8 mouse cellular contexts compared by ENCODE assay signal in the genomic region with DNA sequence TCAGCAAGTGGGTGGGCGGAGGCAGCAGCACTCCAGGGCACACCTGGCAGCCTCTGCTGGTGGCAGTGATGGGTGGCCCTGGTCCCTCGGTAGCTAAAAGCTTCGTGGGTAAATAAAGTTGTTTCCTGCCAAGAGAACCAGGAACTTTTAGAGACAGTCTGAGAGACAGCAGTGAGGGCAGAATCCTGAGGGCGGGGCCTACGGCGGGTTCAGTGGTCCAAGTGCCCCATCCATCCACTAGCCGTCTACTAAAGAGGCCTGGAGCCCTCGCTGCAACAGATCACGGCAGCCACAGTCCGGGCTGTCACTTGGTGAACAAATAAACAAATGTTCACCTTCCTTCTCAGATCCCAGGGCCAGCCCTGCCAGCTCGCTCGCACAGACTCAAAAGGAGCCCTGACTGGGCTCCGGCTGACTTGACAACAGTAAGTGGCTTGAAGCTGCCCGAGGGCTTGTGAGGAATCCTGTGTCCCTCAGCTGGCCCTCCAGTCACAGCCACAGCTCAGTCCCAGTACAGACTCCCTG. TPM values are rescaled to one million over a fixed set of nuclear protein-coding genes. Genes with fewer than 3 reads are reported as not detected.
DNase-seq lines count a peak whose midpoint lies in the region; ATAC-seq and TF ChIP-seq lines count a peak whose summit lies in the region.

No protein-coding gene starts in this region.

- H3K27ac ChIP-seq in heart, embryonic 10.5 days: peak overlapping the region; percentile 83
- H3K27ac ChIP-seq in forebrain, embryonic 15.5 days (replicated peaks): peak overlapping the region; percentile 89
- H3K27ac ChIP-seq in limb, embryonic 11.5 days (replicated peaks; ENCODE audit: low read depth, low read length): peak overlapping the region; percentile 87
- H3K27ac ChIP-seq in neural tube, embryonic 12.5 days: peak overlapping the region; percentile 96

- peak overlapping the region; percentile 36 for H3K4me2 ChIP-seq in forebrain, embryonic 15.5 days (replicated peaks)
- H3K4me2 ChIP-seq in limb, embryonic 11.5 days (ENCODE audit: low read depth, severe bottlenecking): peak overlapping the region; percentile 43
- peak overlapping the region; percentile 99 for H3K4me2 ChIP-seq in neural tube, embryonic 12.5 days (replicated peaks)

- H3K4me3 ChIP-seq in heart, embryonic 10.5 days: peak overlapping the region; percentile 33
- peak overlapping the region; percentile 67 for H3K4me3 ChIP-seq in G1E (ENCODE audit: low read depth, low read length)
- peak overlapping the region; percentile 10; the same call in 1 of the 2 replicates for H3K4me3 ChIP-seq in forebrain, embryonic 15.5 days
- peak overlapping the region; percentile 8 for H3K4me3 ChIP-seq in limb, embryonic 11.5 days (ENCODE audit: low read depth, low read length)
- H3K4me3 ChIP-seq in neural tube, embryonic 12.5 days: peak overlapping the region; percentile 24

- H3K27me3 ChIP-seq in heart, embryonic 10.5 days (ENCODE audit: insufficient read depth, poor library complexity, severe bottlenecking): no peaks in the 10 kb centered on the region
- H3K27me3 ChIP-seq in G1E (ENCODE audit: insufficient read depth, low read length): no peaks in the 10 kb centered on the region
- H3K27me3 ChIP-seq in forebrain, embryonic 15.5 days: no peaks in the 10 kb centered on the region
- H3K27me3 ChIP-seq in limb, embryonic 11.5 days (ENCODE audit: control insufficient read depth, insufficient read depth, low read length): no peaks in the 10 kb centered on the region
- no peaks in the 10 kb centered on the region for H3K27me3 ChIP-seq in neural tube, embryonic 12.5 days (replicated peaks)

- ATAC-seq in G1E (ENCODE audit: extremely low read depth, insufficient number of reproducible peaks, low FRiP score, poor library complexity, severe bottlenecking): no peak
- peak; percentile 1; the same call in 1 of the 2 replicates for ATAC-seq in forebrain, embryonic 15.5 days (replicated peaks)
- ATAC-seq in limb, embryonic 11.5 days (ENCODE audit: insufficient number of reproducible peaks, low FRiP score, low TSS enrichment, low read depth): no peak
- ATAC-seq in neural tube, embryonic 12.5 days (ENCODE audit: low FRiP score, low read depth): peak; percentile 8; the same call in 1 of the 2 replicates
- ATAC-seq in megakaryocyte-erythroid progenitor cell, adult 5-6 weeks (replicated peaks; ENCODE audit: low FRiP score, low TSS enrichment, poor library complexity, severe bottlenecking): no peak

- no peaks in the 10 kb centered on the region for H3K9me3 ChIP-seq in heart, embryonic 10.5 days
- no peaks in the 10 kb centered on the region for H3K9me3 ChIP-seq in G1E (replicated peaks)
- H3K9me3 ChIP-seq in forebrain, embryonic 15.5 days: no peaks in the 10 kb centered on the region
- H3K9me3 ChIP-seq in limb, embryonic 11.5 days (ENCODE audit: control insufficient read depth, low read length): no peaks in the 10 kb centered on the region; the same call in 1 of the 2 replicates
- no peaks in the 10 kb centered on the region for H3K9me3 ChIP-seq in neural tube, embryonic 12.5 days

- 20% methylated on average over 14 of the region's 14 CpGs for WGBS in heart, embryonic 10.5 days
- 4% methylated on average over 14 of the region's 14 CpGs for WGBS in forebrain, embryonic 15.5 days
- WGBS in limb, embryonic 11.5 days: 13% methylated on average over 14 of the region's 14 CpGs
- WGBS in neural tube, embryonic 12.5 days: 6% methylated on average over 14 of the region's 14 CpGs

- H3K36me3 ChIP-seq in heart, embryonic 10.5 days: peaks cover 34% of the 10 kb centered on the region
- H3K36me3 ChIP-seq in G1E (replicated peaks): peaks cover 84% of the 10 kb centered on the region
- 0 out of 2 replicates have a peak, but pooled peaks cover 4% of the 10 kb centered on the region for H3K36me3 ChIP-seq in forebrain, embryonic 15.5 days
- peaks cover 9% of the 10 kb centered on the region; the same call in 1 of the 2 replicates for H3K36me3 ChIP-seq in limb, embryonic 11.5 days (ENCODE audit: control insufficient read depth, insufficient read depth, low read length)
- peaks cover 11% of the 10 kb centered on the region for H3K36me3 ChIP-seq in neural tube, embryonic 12.5 days

- H3K4me1 ChIP-seq in heart, embryonic 10.5 days: peaks cover 89% of the 10 kb centered on the region
- H3K4me1 ChIP-seq in G1E (ENCODE audit: insufficient read depth, low read depth, low read length): peaks cover 93% of the 10 kb centered on the region
- H3K4me1 ChIP-seq in forebrain, embryonic 15.5 days: peaks cover 94% of the 10 kb centered on the region
- peaks cover 69% of the 10 kb centered on the region for H3K4me1 ChIP-seq in limb, embryonic 11.5 days (ENCODE audit: control insufficient read depth, insufficient read depth, low read length)
- peaks cover 96% of the 10 kb centered on the region for H3K4me1 ChIP-seq in neural tube, embryonic 12.5 days

- intact Hi-C loops in heart, postnatal 14 days (cut with DNase I): no loop called here

- no peak for DNase-seq in heart, embryonic 10.5 days (ENCODE audit: low spot score)
- DNase-seq in heart, postnatal 14 days: no peak
- DNase-seq in G1E (ENCODE audit: low spot score): no peak
- DNase-seq in limb, embryonic 11.5 days (ENCODE audit: low spot score): peak; percentile 54
- DNase-seq in cerebellum, adult 9-10 months: no peak

- H3K9ac ChIP-seq in forebrain, embryonic 15.5 days (replicated peaks): peak overlapping the region; percentile 39
- H3K9ac ChIP-seq in limb, embryonic 11.5 days (ENCODE audit: low read length): peak overlapping the region; percentile 61
- peak overlapping the region; percentile 57 for H3K9ac ChIP-seq in neural tube, embryonic 12.5 days

- TF ChIP-seq CTCF in G1E (IDR thresholded peaks at IDR 0.05; ENCODE audit: low read depth, low read length): no peak

RNA-seq across cellular contexts. Expression of a gene that starts 5.2 kb away (rescaled TPM):
- 359 and 404 TPM in 2 replicates for polyA plus RNA-seq in heart, embryonic 10.5 days (2016; fragmentation: Nextera tagmentation; extraction: Ambion mirVana)
- 100 to 1,000 TPM; 318 to 327 TPM for total RNA-seq in heart, postnatal 14 days (2021)
- total RNA-seq in G1E (2014; fragmentation: Nextera tagmentation) (337 and 375 TPM in 2 replicates), G1E (2017) (232 TPM in 2 replicates)
- 657 and 787 TPM in 2 replicates for polyA plus RNA-seq in G1E (2012)
- 335 and 338 TPM in 2 replicates for polyA plus RNA-seq in forebrain, embryonic 15.5 days (2015; fragmentation: Nextera tagmentation; extraction: Ambion mirVana)
- 336 and 358 TPM in 2 replicates for polyA plus RNA-seq in limb, embryonic 11.5 days (2014; fragmentation: Nextera tagmentation; extraction: Ambion mirVana)
- polyA plus RNA-seq in neural tube, embryonic 12.5 days (2016; fragmentation: Nextera tagmentation; extraction: Ambion mirVana): 465 and 488 TPM in 2 replicates
- total RNA-seq in megakaryocyte-erythroid progenitor cell, adult 5-6 weeks (2014; fragmentation: Nextera tagmentation): 204 and 225 TPM in 2 replicates
- 215 and 228 TPM in 2 replicates for total RNA-seq in megakaryocyte-erythroid progenitor cell, adult 5-6 weeks (2017)

RNA-seq across cellular contexts. Expression of a gene that starts 20.9 kb away (rescaled TPM):
- polyA plus RNA-seq in heart, embryonic 10.5 days (2016; fragmentation: Nextera tagmentation; extraction: Ambion mirVana): 4.9 and 8.2 TPM in 2 replicates
- 10 to 100 TPM; 11.3 to 12.1 TPM for total RNA-seq in heart, postnatal 14 days (2021)
- total RNA-seq in G1E (2014; fragmentation: Nextera tagmentation) (not detected in 2 replicates), G1E (2017) (0.27 TPM in 1 of 2 replicates, not detected in the other)
- not detected in 2 replicates for polyA plus RNA-seq in G1E (2012)
- 1.7 and 2.8 TPM in 2 replicates for polyA plus RNA-seq in forebrain, embryonic 15.5 days (2015; fragmentation: Nextera tagmentation; extraction: Ambion mirVana)
- polyA plus RNA-seq in limb, embryonic 11.5 days (2014; fragmentation: Nextera tagmentation; extraction: Ambion mirVana): 3.4 and 3.7 TPM in 2 replicates
- 4.7 and 4.8 TPM in 2 replicates for polyA plus RNA-seq in neural tube, embryonic 12.5 days (2016; fragmentation: Nextera tagmentation; extraction: Ambion mirVana)
- 0.50 TPM in 1 of 2 replicates, not detected in the other for total RNA-seq in megakaryocyte-erythroid progenitor cell, adult 5-6 weeks (2014; fragmentation: Nextera tagmentation)
- not detected in 2 replicates for total RNA-seq in megakaryocyte-erythroid progenitor cell, adult 5-6 weeks (2017)

RNA-seq across cellular contexts. Expression of a gene that starts 39.4 kb away (rescaled TPM):
- polyA plus RNA-seq in heart, embryonic 10.5 days (2016; fragmentation: Nextera tagmentation; extraction: Ambion mirVana): 4.2 and 4.5 TPM in 2 replicates
- total RNA-seq in heart, postnatal 14 days (2021): 10 to 100 TPM; 48.6 to 53.3 TPM
- total RNA-seq in G1E (2014; fragmentation: Nextera tagmentation): not detected in 2 replicates
- 0.11 and 0.12 TPM in 2 replicates for total RNA-seq in G1E (2017)
- not detected in 2 replicates for polyA plus RNA-seq in G1E (2012)
- polyA plus RNA-seq in forebrain, embryonic 15.5 days (2015; fragmentation: Nextera tagmentation; extraction: Ambion mirVana): 24.2 and 24.4 TPM in 2 replicates
- 3.4 and 4.1 TPM in 2 replicates for polyA plus RNA-seq in limb, embryonic 11.5 days (2014; fragmentation: Nextera tagmentation; extraction: Ambion mirVana)
- polyA plus RNA-seq in neural tube, embryonic 12.5 days (2016; fragmentation: Nextera tagmentation; extraction: Ambion mirVana): 12.8 and 14.1 TPM in 2 replicates
- total RNA-seq in megakaryocyte-erythroid progenitor cell, adult 5-6 weeks (2014; fragmentation: Nextera tagmentation): not detected in 2 replicates
- total RNA-seq in megakaryocyte-erythroid progenitor cell, adult 5-6 weeks (2017): not detected in 2 replicates

RNA-seq across cellular contexts. Expression of a gene that starts 42.5 kb away (rescaled TPM):
- polyA plus RNA-seq in heart, embryonic 10.5 days (2016; fragmentation: Nextera tagmentation; extraction: Ambion mirVana): 58.0 and 62.8 TPM in 2 replicates
- total RNA-seq in heart, postnatal 14 days (2021): 10 to 100 TPM; 36.7 to 47.1 TPM
- total RNA-seq in G1E (2014; fragmentation: Nextera tagmentation): 178 and 183 TPM in 2 replicates
- 76.0 and 76.7 TPM in 2 replicates for total RNA-seq in G1E (2017)
- polyA plus RNA-seq in G1E (2012): 153 and 156 TPM in 2 replicates
- polyA plus RNA-seq in forebrain, embryonic 15.5 days (2015; fragmentation: Nextera tagmentation; extraction: Ambion mirVana): 15.4 and 16.9 TPM in 2 replicates
- 47.6 and 49.0 TPM in 2 replicates for polyA plus RNA-seq in limb, embryonic 11.5 days (2014; fragmentation: Nextera tagmentation; extraction: Ambion mirVana)
- polyA plus RNA-seq in neural tube, embryonic 12.5 days (2016; fragmentation: Nextera tagmentation; extraction: Ambion mirVana): 20.6 and 23.3 TPM in 2 replicates
- 226 and 251 TPM in 2 replicates for total RNA-seq in megakaryocyte-erythroid progenitor cell, adult 5-6 weeks (2014; fragmentation: Nextera tagmentation)
- 103 and 192 TPM in 2 replicates for total RNA-seq in megakaryocyte-erythroid progenitor cell, adult 5-6 weeks (2017)

RNA-seq across cellular contexts. Expression of a gene that starts 49.3 kb away (rescaled TPM):
- 0.36 and 0.70 TPM in 2 replicates for polyA plus RNA-seq in heart, embryonic 10.5 days (2016; fragmentation: Nextera tagmentation; extraction: Ambion mirVana)
- total RNA-seq in heart, postnatal 14 days (2021): under 1 TPM; 0.31 to 0.49 TPM
- total RNA-seq in G1E (2014; fragmentation: Nextera tagmentation) (4.6 and 7.7 TPM in 2 replicates), G1E (2017) (1.1 and 1.4 TPM in 2 replicates)
- polyA plus RNA-seq in G1E (2012): 0.29 and 0.53 TPM in 2 replicates
- polyA plus RNA-seq in forebrain, embryonic 15.5 days (2015; fragmentation: Nextera tagmentation; extraction: Ambion mirVana): 1.3 and 2.1 TPM in 2 replicates
- polyA plus RNA-seq in limb, embryonic 11.5 days (2014; fragmentation: Nextera tagmentation; extraction: Ambion mirVana): 0.54 and 0.57 TPM in 2 replicates
- polyA plus RNA-seq in neural tube, embryonic 12.5 days (2016; fragmentation: Nextera tagmentation; extraction: Ambion mirVana): 0.84 and 1.5 TPM in 2 replicates
- total RNA-seq in megakaryocyte-erythroid progenitor cell, adult 5-6 weeks (2014; fragmentation: Nextera tagmentation): 5.1 and 9.4 TPM in 2 replicates
- total RNA-seq in megakaryocyte-erythroid progenitor cell, adult 5-6 weeks (2017): 0.61 and 3.3 TPM in 2 replicates

Comparison
In these comparisons a context has a peak if more than half of its experiments do, and no peak if none do; other contexts are left out.
1. H3K4me3 ChIP-seq: peak in every context shown above with its lines; median percentile 67 in G1E; 33 in heart, embryonic 10.5 days; 24 in neural tube, embryonic 12.5 days; 10 in forebrain, embryonic 15.5 days; 8 in limb, embryonic 11.5 days.
2. ATAC-seq: peak in forebrain, embryonic 15.5 days (single experiment) and neural tube, embryonic 12.5 days (single experiment); none in G1E (single experiment), limb, embryonic 11.5 days (single experiment) and megakaryocyte-erythroid progenitor cell, adult 5-6 weeks (single experiment).
3. H3K4me2 ChIP-seq: peak in every context shown above with its lines; median percentile 99 in neural tube, embryonic 12.5 days; 43 in limb, embryonic 11.5 days; 36 in forebrain, embryonic 15.5 days.
4. Peak in every context shown above with its lines, with median percentiles within 50 percentile points of each other: H3K27ac ChIP-seq and H3K9ac ChIP-seq.